Comparison of ENCODE assay signal across 7 mouse cellular contexts in genomic region chr8:121907587-121908248, GRCm38 (mm10). TPM values are rescaled to one million over a fixed set of nuclear protein-coding genes. Genes with fewer than 3 reads are reported as not detected.
DNase-seq lines count a peak whose midpoint lies in the region; ATAC-seq and TF ChIP-seq lines count a peak whose summit lies in the region.

Gene Slc7a5 (minus strand): TSS chr8:121907694.

- H3K4me1 ChIP-seq in intestine, postnatal 0 days (replicated peaks; ENCODE audit: control insufficient read depth, insufficient read depth, low read length) = no peaks in the 10 kb centered on the region; the same call in none of the 2 replicates
- H3K4me1 ChIP-seq in midbrain, embryonic 12.5 days = peaks cover 30% of the 10 kb centered on the region
- peaks cover 9% of the 10 kb centered on the region for H3K4me1 ChIP-seq in small intestine, adult 2 months (ENCODE audit: control insufficient read depth, insufficient read depth, insufficient read length, low read length)

- H3K4me2 ChIP-seq in intestine, postnatal 0 days (replicated peaks; ENCODE audit: low read depth) = peak within 1 kb of the TSS; percentile 92
- H3K4me2 ChIP-seq in midbrain, embryonic 12.5 days (replicated peaks) = peak within 1 kb of the TSS; percentile 98

- under 1% methylated on average over 45 of the region's 61 CpGs for WGBS in intestine, postnatal 0 days
- WGBS in midbrain, embryonic 12.5 days = under 1% methylated on average over 48 of the region's 61 CpGs
- under 1% methylated on average over 61 of the region's 61 CpGs for WGBS in small intestine, adult 2 months

- peak within 1 kb of the TSS; percentile 54 for H3K9ac ChIP-seq in intestine, postnatal 0 days (ENCODE audit: low read depth, low read length)
- peak within 1 kb of the TSS; percentile 77 for H3K9ac ChIP-seq in midbrain, embryonic 12.5 days (replicated peaks)

- no peaks in the 10 kb centered on the region for H3K36me3 ChIP-seq in intestine, postnatal 0 days (ENCODE audit: control insufficient read depth, insufficient read depth)
- H3K36me3 ChIP-seq in midbrain, embryonic 12.5 days = no peaks in the 10 kb centered on the region
- no peaks in the 10 kb centered on the region for H3K36me3 ChIP-seq in small intestine, adult 2 months (ENCODE audit: control insufficient read depth, insufficient read depth, low read length)

- DNase-seq in adrenal gland, adult 8-10 months = peak; percentile 90
- DNase-seq in embryo, embryonic 9.5 days (ENCODE audit: extremely low spot score) = peak; percentile 97
- DNase-seq in gonadal fat pad, adult 2 months (ENCODE audit: low read depth) = no peak
- peak; percentile 99 for DNase-seq in left cerebral cortex, postnatal 4 days

- peak; percentile 92 for ATAC-seq in intestine, postnatal 0 days
- peak; percentile 87 for ATAC-seq in midbrain, embryonic 12.5 days (ENCODE audit: low FRiP score, low read depth)

- no peak for TF ChIP-seq CTCF in intestine, postnatal 0 days (IDR thresholded peaks at IDR 0.05; ENCODE audit: low read depth)
- TF ChIP-seq CTCF in small intestine, adult 2 months (IDR thresholded peaks at IDR 0.05; ENCODE audit: extremely low read depth, insufficient read length, insufficient replicate concordance, low read depth, low read length) = no peak

- H3K9me3 ChIP-seq in intestine, postnatal 0 days (ENCODE audit: control insufficient read depth) = no peaks in the 10 kb centered on the region
- H3K9me3 ChIP-seq in midbrain, embryonic 12.5 days = no peaks in the 10 kb centered on the region

- intact Hi-C loops in left cerebral cortex, postnatal 4 days (cut with DNase I) = loop anchor here (2.0 kb wide), 1 partner anchor 57 kb away; no protein-coding TSS in a partner anchor

- TF ChIP-seq POLR2A in small intestine, adult 2 months (IDR thresholded peaks at IDR 0.05; ENCODE audit: low read depth, low read length) = peak; percentile 93

- H3K27me3 ChIP-seq in intestine, postnatal 0 days (replicated peaks; ENCODE audit: control insufficient read depth, insufficient read depth, low read length) = no peaks in the 10 kb centered on the region
- H3K27me3 ChIP-seq in midbrain, embryonic 12.5 days = peaks cover 22% of the 10 kb centered on the region
- no peaks in the 10 kb centered on the region for H3K27me3 ChIP-seq in small intestine, adult 2 months (ENCODE audit: control insufficient read depth, insufficient read depth, low read length)

- no peak within 1 kb of the TSS for H3K27ac ChIP-seq in intestine, postnatal 0 days (ENCODE audit: low read depth, low read length)
- no peak within 1 kb of the TSS; the same call in 1 of the 2 replicates for H3K27ac ChIP-seq in midbrain, embryonic 12.5 days (replicated peaks)
- no peak within 1 kb of the TSS for H3K27ac ChIP-seq in small intestine, adult 2 months (ENCODE audit: insufficient read depth, low read depth, low read length)

- peak within 1 kb of the TSS; percentile 71 for H3K4me3 ChIP-seq in intestine, postnatal 0 days (ENCODE audit: low read depth, low read length)
- H3K4me3 ChIP-seq in midbrain, embryonic 12.5 days = peak within 1 kb of the TSS; percentile 57
- H3K4me3 ChIP-seq in small intestine, adult 2 months (ENCODE audit: low read depth, low read length) = peak within 1 kb of the TSS; percentile 79

RNA-seq across cellular contexts. Expression of gene Slc7a5, which starts in this region (rescaled TPM):
- 10 to 100 TPM; 51.8 to 96.5 (median 70.3) TPM for total RNA-seq in adrenal gland, adult 8-10 months (2022)
- 438 and 659 TPM in 2 replicates for polyA plus RNA-seq in gonadal fat pad, adult 2 months (2012; rRNA removed)
- 4.7 and 6.1 TPM in 2 replicates for polyA plus RNA-seq in intestine, postnatal 0 days (2015; fragmentation: Nextera tagmentation; extraction: Ambion mirVana)
- 100 to 1,000 TPM; 150 to 153 TPM for total RNA-seq in left cerebral cortex, postnatal 4 days (2021)
- 37.6 and 37.9 TPM in 2 replicates for polyA plus RNA-seq in midbrain, embryonic 12.5 days (2016; fragmentation: Nextera tagmentation; extraction: Ambion mirVana)
- polyA plus RNA-seq in small intestine, adult 2 months (2012; rRNA removed) = 10.9 and 11.5 TPM in 2 replicates

Comparison
In these comparisons a context has a peak if more than half of its experiments do, and no peak if none do; other contexts are left out.
1. RNA of gene Slc7a5 (polyA plus RNA-seq): 438 to 659 TPM in gonadal fat pad, adult 2 months; 37.6 to 37.9 TPM in midbrain, embryonic 12.5 days, 10.9 to 11.5 TPM in small intestine, adult 2 months and 4.7 to 6.1 TPM in intestine, postnatal 0 days; every median in the first group is over 10 times any median in the second.
2. Peak in every context shown above with its lines, with median percentiles within 50 percentile points of each other: H3K4me3 ChIP-seq.